In genomic region chr5:124553607-124554006, GRCm38 (mm10) we compare ENCODE assay signal across 8 mouse cellular contexts. TPM values are rescaled to one million over a fixed set of nuclear protein-coding genes. Genes with fewer than 3 reads are reported as not detected.
DNase-seq lines count a peak whose midpoint lies in the region; ATAC-seq and TF ChIP-seq lines count a peak whose summit lies in the region.

No protein-coding gene starts in this region.

- no peak for TF ChIP-seq CTCF in bone marrow macrophage, adult 2 months (IDR thresholded peaks at IDR 0.05; ENCODE audit: low read depth, low read length)
- TF ChIP-seq CTCF in hindbrain, postnatal 0 days (IDR thresholded peaks at IDR 0.05; ENCODE audit: low read depth) = no peak

- no peak overlapping the region; the same call in 1 of the 2 replicates for H3K4me3 ChIP-seq in heart, embryonic 16.5 days (ENCODE audit: low read length)
- peak overlapping the region; percentile 97 for H3K4me3 ChIP-seq in bone marrow macrophage, adult 2 months (ENCODE audit: insufficient read depth, low read length)
- peak overlapping the region; percentile 60 for H3K4me3 ChIP-seq in hindbrain, postnatal 0 days (ENCODE audit: low read length)
- H3K4me3 ChIP-seq in midbrain, embryonic 16.5 days (ENCODE audit: low read depth, low read length) = peak overlapping the region; percentile 98; the same call in 1 of the 2 replicates

- ATAC-seq in heart, embryonic 16.5 days (replicated peaks; ENCODE audit: extremely low read depth, insufficient read depth, low FRiP score) = no peak
- ATAC-seq in hindbrain, postnatal 0 days = no peak
- no peak for ATAC-seq in midbrain, embryonic 16.5 days

- peak overlapping the region; percentile 68 for H3K4me2 ChIP-seq in heart, embryonic 16.5 days (ENCODE audit: low read depth, low read length)
- H3K4me2 ChIP-seq in hindbrain, postnatal 0 days (ENCODE audit: low read depth, low read length) = peak overlapping the region; percentile 74
- peak overlapping the region; percentile 64 for H3K4me2 ChIP-seq in midbrain, embryonic 16.5 days (ENCODE audit: low read length)

- TF ChIP-seq POLR2A in bone marrow macrophage, adult 2 months (IDR thresholded peaks at IDR 0.05; ENCODE audit: borderline replicate concordance, low read depth, low read length) = no peak

- whole genome bisulfite sequencing in heart, embryonic 16.5 days = 76% methylated on average over 6 of the region's 6 CpGs
- 75% methylated on average over 6 of the region's 6 CpGs for WGBS in hindbrain, postnatal 0 days
- WGBS in midbrain, embryonic 16.5 days = 65% methylated on average over 6 of the region's 6 CpGs

- no peak for DNase-seq in heart, adult 18-20 months
- no peak for DNase-seq in hindbrain, postnatal 0 days (ENCODE audit: low spot score)
- no peak for DNase-seq in frontal cortex, postnatal 36 days (ENCODE audit: low spot score in 2 of 2)
- no peak for DNase-seq in right cerebral cortex, adult 2 months (ENCODE audit: low spot score in 2 of 2)
- DNase-seq in layer of hippocampus, postnatal 10 days (ENCODE audit: low spot score in 2 of 2) = no peak

- no peaks in the 10 kb centered on the region for H3K27me3 ChIP-seq in heart, embryonic 16.5 days (ENCODE audit: control insufficient read depth, insufficient read depth, low read length)
- no peaks in the 10 kb centered on the region for H3K27me3 ChIP-seq in hindbrain, postnatal 0 days (ENCODE audit: insufficient read depth, low read length)
- no peaks in the 10 kb centered on the region for H3K27me3 ChIP-seq in midbrain, embryonic 16.5 days (ENCODE audit: control insufficient read depth, insufficient read depth, low read depth, low read length)

- no peak overlapping the region for H3K27ac ChIP-seq in heart, embryonic 16.5 days (ENCODE audit: low read length)
- H3K27ac ChIP-seq in bone marrow macrophage, adult 2 months (ENCODE audit: insufficient read depth, low read depth, low read length) = no peak overlapping the region
- no peak overlapping the region for H3K27ac ChIP-seq in hindbrain, postnatal 0 days
- no peak overlapping the region for H3K27ac ChIP-seq in midbrain, embryonic 16.5 days (ENCODE audit: low read length)

- no peaks in the 10 kb centered on the region for H3K9me3 ChIP-seq in heart, embryonic 16.5 days (replicated peaks; ENCODE audit: control insufficient read depth, low read length)
- H3K9me3 ChIP-seq in hindbrain, postnatal 0 days (ENCODE audit: low read length) = no peaks in the 10 kb centered on the region
- no peaks in the 10 kb centered on the region for H3K9me3 ChIP-seq in midbrain, embryonic 16.5 days (replicated peaks; ENCODE audit: control insufficient read depth, low read length, poor library complexity, severe bottlenecking)

- peaks cover 12% of the 10 kb centered on the region; the same call in 1 of the 2 replicates for H3K4me1 ChIP-seq in heart, embryonic 16.5 days (ENCODE audit: control insufficient read depth, insufficient read depth, low read length)
- peaks cover 5% of the 10 kb centered on the region; the same call in 1 of the 2 replicates for H3K4me1 ChIP-seq in bone marrow macrophage, adult 2 months (ENCODE audit: control insufficient read depth, insufficient read depth, low read length)
- H3K4me1 ChIP-seq in hindbrain, postnatal 0 days (ENCODE audit: insufficient read depth, low read length) = peaks cover 5% of the 10 kb centered on the region; the same call in 1 of the 2 replicates
- H3K4me1 ChIP-seq in midbrain, embryonic 16.5 days (ENCODE audit: control insufficient read depth, insufficient read depth, low read length) = peaks cover 11% of the 10 kb centered on the region

- peaks cover 23% of the 10 kb centered on the region for H3K36me3 ChIP-seq in heart, embryonic 16.5 days (ENCODE audit: control insufficient read depth, insufficient read depth)
- H3K36me3 ChIP-seq in hindbrain, postnatal 0 days (ENCODE audit: insufficient read depth, low read length) = peaks cover 42% of the 10 kb centered on the region
- H3K36me3 ChIP-seq in midbrain, embryonic 16.5 days (ENCODE audit: control insufficient read depth, insufficient read depth, low read length) = peaks cover 22% of the 10 kb centered on the region

- no peak overlapping the region for H3K9ac ChIP-seq in heart, embryonic 16.5 days (ENCODE audit: low read length)
- H3K9ac ChIP-seq in hindbrain, postnatal 0 days (replicated peaks; ENCODE audit: low read length) = peak overlapping the region; percentile 64; the same call in 1 of the 2 replicates
- H3K9ac ChIP-seq in midbrain, embryonic 16.5 days (ENCODE audit: low read depth, low read length) = no peak overlapping the region

RNA-seq across cellular contexts. Expression of gene Ddx55, which starts 0.9 kb away (rescaled TPM):
- polyA plus RNA-seq in heart, embryonic 16.5 days (2015; fragmentation: Nextera tagmentation; extraction: Ambion mirVana) = 8.4 and 8.7 TPM in 2 replicates
- total RNA-seq in heart, adult 18-20 months (2021) = 1 to 10 TPM; 4.8 to 5.2 TPM
- polyA plus RNA-seq in bone marrow macrophage, adult 2 months (2012; ENCODE audit: insufficient read depth, insufficient read length, missing spikeins) = 9.2 and 11.8 TPM in 2 replicates
- total RNA-seq in hindbrain, postnatal 0 days (2014; rRNA removed) = 14.7 and 15.5 TPM in 2 replicates
- polyA plus RNA-seq in hindbrain, postnatal 0 days (2015; fragmentation: Nextera tagmentation; extraction: Ambion mirVana) = 22.1 and 22.9 TPM in 2 replicates
- 25.7 and 27.8 TPM in 2 replicates for polyA plus RNA-seq in midbrain, embryonic 16.5 days (2015; fragmentation: Nextera tagmentation; extraction: Ambion mirVana)
- total RNA-seq in layer of hippocampus, postnatal 10 days (2021) = 10 to 100 TPM; 26.4 to 30.2 TPM

RNA-seq across cellular contexts. Expression of gene Tmed2, which starts 13.1 kb away (rescaled TPM):
- 435 and 443 TPM in 2 replicates for polyA plus RNA-seq in heart, embryonic 16.5 days (2015; fragmentation: Nextera tagmentation; extraction: Ambion mirVana)
- 100 to 1,000 TPM; 173 to 185 TPM for total RNA-seq in heart, adult 18-20 months (2021)
- polyA plus RNA-seq in bone marrow macrophage, adult 2 months (2012; ENCODE audit: insufficient read depth, insufficient read length, missing spikeins) = 339 and 358 TPM in 2 replicates
- 206 and 219 TPM in 2 replicates for total RNA-seq in hindbrain, postnatal 0 days (2014; rRNA removed)
- 329 and 332 TPM in 2 replicates for polyA plus RNA-seq in hindbrain, postnatal 0 days (2015; fragmentation: Nextera tagmentation; extraction: Ambion mirVana)
- polyA plus RNA-seq in midbrain, embryonic 16.5 days (2015; fragmentation: Nextera tagmentation; extraction: Ambion mirVana) = 340 and 348 TPM in 2 replicates
- 100 to 1,000 TPM in 1 of 2 experiments, 10 to 100 TPM in 1; 95.6 to 113 TPM for total RNA-seq in layer of hippocampus, postnatal 10 days (2021)

RNA-seq across cellular contexts. Expression of gene Rilpl1, which starts 22.4 kb away (rescaled TPM):
- 27.7 and 28.2 TPM in 2 replicates for polyA plus RNA-seq in heart, embryonic 16.5 days (2015; fragmentation: Nextera tagmentation; extraction: Ambion mirVana)
- total RNA-seq in heart, adult 18-20 months (2021) = 100 to 1,000 TPM; 174 to 192 TPM
- polyA plus RNA-seq in bone marrow macrophage, adult 2 months (2012; ENCODE audit: insufficient read depth, insufficient read length, missing spikeins) = 2.4 and 2.8 TPM in 2 replicates
- 10.4 and 12.4 TPM in 2 replicates for total RNA-seq in hindbrain, postnatal 0 days (2014; rRNA removed)
- 13.3 and 13.5 TPM in 2 replicates for polyA plus RNA-seq in hindbrain, postnatal 0 days (2015; fragmentation: Nextera tagmentation; extraction: Ambion mirVana)
- 10.6 and 11.7 TPM in 2 replicates for polyA plus RNA-seq in midbrain, embryonic 16.5 days (2015; fragmentation: Nextera tagmentation; extraction: Ambion mirVana)
- total RNA-seq in layer of hippocampus, postnatal 10 days (2021) = 10 to 100 TPM; 28.9 to 31.0 TPM

RNA-seq across cellular contexts. Expression of gene Eif2b1, which starts 25.3 kb away (rescaled TPM):
- 53.3 and 62.2 TPM in 2 replicates for polyA plus RNA-seq in heart, embryonic 16.5 days (2015; fragmentation: Nextera tagmentation; extraction: Ambion mirVana)
- 10 to 100 TPM; 26.7 to 26.8 TPM for total RNA-seq in heart, adult 18-20 months (2021)
- 17.9 and 19.1 TPM in 2 replicates for polyA plus RNA-seq in bone marrow macrophage, adult 2 months (2012; ENCODE audit: insufficient read depth, insufficient read length, missing spikeins)
- 29.0 and 31.7 TPM in 2 replicates for total RNA-seq in hindbrain, postnatal 0 days (2014; rRNA removed)
- 56.8 and 57.5 TPM in 2 replicates for polyA plus RNA-seq in hindbrain, postnatal 0 days (2015; fragmentation: Nextera tagmentation; extraction: Ambion mirVana)
- 62.1 and 63.6 TPM in 2 replicates for polyA plus RNA-seq in midbrain, embryonic 16.5 days (2015; fragmentation: Nextera tagmentation; extraction: Ambion mirVana)
- 10 to 100 TPM; 42.4 to 49.1 TPM for total RNA-seq in layer of hippocampus, postnatal 10 days (2021)

RNA-seq across cellular contexts. Expression of gene Gtf2h3, which starts 25.3 kb away (rescaled TPM):
- 34.3 TPM in 2 replicates for polyA plus RNA-seq in heart, embryonic 16.5 days (2015; fragmentation: Nextera tagmentation; extraction: Ambion mirVana)
- total RNA-seq in heart, adult 18-20 months (2021) = 10 to 100 TPM; 18.3 to 20.2 TPM
- 9.6 and 10.1 TPM in 2 replicates for polyA plus RNA-seq in bone marrow macrophage, adult 2 months (2012; ENCODE audit: insufficient read depth, insufficient read length, missing spikeins)
- total RNA-seq in hindbrain, postnatal 0 days (2014; rRNA removed) = 26.7 and 33.4 TPM in 2 replicates
- 27.5 and 32.1 TPM in 2 replicates for polyA plus RNA-seq in hindbrain, postnatal 0 days (2015; fragmentation: Nextera tagmentation; extraction: Ambion mirVana)
- polyA plus RNA-seq in midbrain, embryonic 16.5 days (2015; fragmentation: Nextera tagmentation; extraction: Ambion mirVana) = 46.6 and 48.6 TPM in 2 replicates
- total RNA-seq in layer of hippocampus, postnatal 10 days (2021) = 10 to 100 TPM; 29.0 to 31.0 TPM
